Mouse (Mus musculus) liver, adult 2 months (tissue): ENCODE measurements at regions not wholly inside any gene's neighbourhood (a gene's known extent, or its start where the extent isn't known, plus 50 kb on each side); places are given as distances from the start of the nearest gene placed in this dataset.

Experiments
- DNase-seq: peaks from one replicate; pipeline ENCODE4 v3.0.0-alpha.2; 2011; ENCODE audit warnings: low read depth, low spot score; ENCODE audit errors: extremely low read depth
- H3K27ac ChIP-seq: fragments of 200-500 bp; replicated peaks from 2 replicates; pipeline ENCODE4 v1.5.1; 2012; ENCODE audit warnings: low read depth, mild to moderate bottlenecking, control low read depth, inconsistent platforms, low read length; ENCODE audit not compliant: insufficient read depth
- H3K27me3 ChIP-seq: fragments of 200-500 bp; 2 replicates; pipeline ENCODE4 v1.6.1; 2012; ENCODE audit warnings: mild to moderate bottlenecking, moderate library complexity, low read length, inconsistent platforms; ENCODE audit not compliant: control insufficient read depth, insufficient read depth
- H3K36me3 ChIP-seq: fragments of 200-500 bp; 2 replicates; pipeline ENCODE4 v1.6.1; 2012; ENCODE audit warnings: low read length, inconsistent platforms; ENCODE audit not compliant: control insufficient read depth, insufficient read depth
- H3K4me1 ChIP-seq: fragments of 200-500 bp; 2 replicates; pipeline ENCODE4 v1.6.1; 2011; ENCODE audit warnings: low read length; ENCODE audit not compliant: control insufficient read depth, insufficient read depth
- H3K4me3 ChIP-seq: fragments of 200-500 bp; 2 replicates; pipeline ENCODE4 v1.5.1; 2011; ENCODE audit warnings: low read depth, mild to moderate bottlenecking, control low read depth, low read length, moderate library complexity; ENCODE audit not compliant: insufficient read depth
- H3K79me2 ChIP-seq: fragments of 200-500 bp; 2 replicates; pipeline ENCODE4 v1.6.1; 2012; ENCODE audit warnings: inconsistent platforms, mild to moderate bottlenecking, low read length, moderate library complexity; ENCODE audit not compliant: control insufficient read depth, insufficient read depth
- H3K9ac ChIP-seq: fragments of 200-500 bp; 2 replicates; pipeline ENCODE4 v1.6.1; 2012; ENCODE audit warnings: low read depth, mild to moderate bottlenecking, control low read depth, inconsistent platforms, low read length
- CTCF ChIP-seq: fragments of 200-500 bp; IDR thresholded peaks from 2 replicates; pipeline ENCODE4 v1.5.1; 2011; ENCODE audit warnings: low read depth, low read length, control low read depth
- POLR2A ChIP-seq: fragments of 200-500 bp; IDR thresholded peaks from 2 replicates; pipeline ENCODE4 v1.6.1; 2011; ENCODE audit warnings: low read length, control low read depth; ENCODE audit not compliant: insufficient read depth; ENCODE audit errors: extremely low read depth
- WGBS: fragments of 180-500 bp; shearing (Covaris S2); methylation state at CpG from one replicate; pipeline ENCODE4 v1.1.7; 2018; 5-methylcytosine and 5-hydroxymethylcytosine counted together

DNA sequence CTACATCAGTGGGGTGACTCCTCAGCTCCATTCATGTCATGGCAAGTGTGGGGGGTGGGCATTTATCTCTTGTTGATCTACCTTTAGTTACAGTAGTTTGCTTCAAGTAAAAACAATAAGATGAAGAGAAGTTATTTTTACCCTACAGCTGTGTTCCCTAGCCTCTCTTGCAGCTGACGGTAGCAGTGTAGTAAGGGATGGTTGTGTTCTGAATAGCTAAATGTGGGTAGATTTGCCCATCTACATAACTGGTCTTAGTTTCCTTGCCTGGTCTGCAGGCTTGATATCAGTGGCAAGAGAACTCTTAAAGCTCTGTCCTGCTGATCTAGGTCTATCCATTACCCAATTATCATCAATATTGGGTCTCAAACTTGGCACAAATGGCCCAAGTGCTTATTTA, 152.7 kb upstream of the Cpeb2 start:
- no peak overlapping the region for H3K27ac ChIP-seq
- DNase-seq, result no peak
- no peaks in the 10 kb centered on the region for H3K36me3 ChIP-seq
- WGBS, result 89% methylated on average over 1 of the region's 1 CpGs
- no peak overlapping the region for H3K4me3 ChIP-seq
- no peaks in the 10 kb centered on the region for H3K4me1 ChIP-seq
- H3K27me3 ChIP-seq, result no peaks in the 10 kb centered on the region
- TF ChIP-seq CTCF (no peak), POLR2A (no peak)
- H3K9ac ChIP-seq, result no peak overlapping the region
- H3K79me2 ChIP-seq, result no peaks in the 10 kb centered on the region

DNA sequence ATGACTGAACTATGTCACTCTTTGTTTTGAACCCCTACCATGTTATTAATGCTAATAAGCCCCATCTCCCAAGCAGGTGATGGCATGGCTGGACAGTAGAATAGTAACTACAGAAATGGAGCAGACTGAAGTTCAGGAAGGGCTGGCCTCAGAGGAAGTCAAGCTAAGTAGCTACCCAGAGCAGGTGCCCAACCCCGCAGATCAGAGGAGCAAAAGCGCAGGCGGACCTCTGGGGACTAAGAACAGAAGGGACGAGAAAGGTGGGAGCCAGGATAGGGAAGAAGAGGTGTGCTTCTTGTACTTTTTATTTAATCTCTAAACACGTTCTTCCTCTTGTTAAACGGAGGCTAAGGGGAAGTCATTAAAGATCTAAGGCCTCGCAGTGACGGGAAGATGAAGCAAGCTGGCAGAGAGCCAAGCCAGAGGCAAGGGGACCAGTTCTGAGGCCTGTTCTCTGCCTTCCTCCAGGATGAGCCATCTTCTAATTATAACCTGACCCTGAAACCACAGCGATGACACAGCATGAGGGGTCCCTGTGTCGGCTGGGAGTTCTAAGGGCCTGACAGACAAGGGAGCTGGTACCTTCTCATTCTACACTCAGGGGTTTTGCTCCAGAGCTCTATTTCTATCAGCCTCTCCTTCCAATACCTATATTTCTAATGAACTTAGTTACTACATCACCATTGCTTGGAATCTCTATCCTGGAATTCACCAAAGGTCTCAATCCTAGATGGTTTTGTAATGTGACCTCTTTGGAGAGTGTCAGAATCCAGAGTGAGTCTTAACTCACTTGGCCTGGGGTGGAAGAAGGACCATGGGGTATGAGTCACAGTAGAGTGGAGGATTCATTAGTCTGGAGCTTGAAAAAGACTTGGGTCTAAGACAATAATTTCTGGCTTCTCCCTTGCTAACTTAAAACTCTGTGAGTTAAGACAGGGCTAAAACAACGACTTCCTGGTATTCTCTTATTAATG, 151.1 kb upstream of the Cpeb2 start:
- TF ChIP-seq POLR2A, result no peak
- no peak for TF ChIP-seq CTCF
- DNase-seq, result no peak
- no peak overlapping the region for H3K9ac ChIP-seq
- no peak overlapping the region for H3K4me3 ChIP-seq
- H3K36me3 ChIP-seq, result no peaks in the 10 kb centered on the region
- WGBS, result 78% methylated on average over 11 of the region's 11 CpGs
- no peak overlapping the region for H3K27ac ChIP-seq
- H3K4me1 ChIP-seq, result no peaks in the 10 kb centered on the region
- no peaks in the 10 kb centered on the region for H3K79me2 ChIP-seq
- no peaks in the 10 kb centered on the region for H3K27me3 ChIP-seq

DNA sequence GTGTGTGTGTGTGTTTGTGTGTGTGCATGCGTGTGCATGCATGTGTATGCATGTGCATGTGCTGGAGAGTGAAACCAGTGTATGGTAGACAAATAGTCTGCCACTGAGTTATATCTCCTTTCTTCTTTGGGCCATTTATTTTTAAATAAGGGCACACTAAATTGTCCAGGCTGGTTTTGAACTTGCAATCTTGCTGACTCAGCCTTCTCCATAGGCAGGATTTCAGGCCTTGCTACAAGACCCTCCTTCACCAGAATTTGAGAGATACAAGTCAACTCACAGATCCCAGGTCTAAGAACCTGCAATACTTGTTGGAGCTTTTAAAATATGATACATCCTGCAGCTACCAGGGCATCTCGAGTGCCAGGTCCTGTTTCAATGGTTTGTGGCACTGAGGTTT, 145.9 kb upstream of the Cpeb2 start:
- no peaks in the 10 kb centered on the region for H3K36me3 ChIP-seq
- TF ChIP-seq POLR2A, result no peak
- no peak for TF ChIP-seq CTCF
- H3K9ac ChIP-seq, result no peak overlapping the region
- no peaks in the 10 kb centered on the region for H3K79me2 ChIP-seq
- no peak overlapping the region for H3K27ac ChIP-seq
- H3K4me1 ChIP-seq, result no peaks in the 10 kb centered on the region
- DNase-seq, result no peak
- WGBS, result 94% methylated on average over 2 of the region's 2 CpGs
- H3K4me3 ChIP-seq, result no peak overlapping the region
- no peaks in the 10 kb centered on the region for H3K27me3 ChIP-seq

- 83% methylated on average over 8 of the region's 8 CpGs for WGBS
- H3K9ac ChIP-seq, result no peak overlapping the region
Observed at GRCm38 (mm10) chr5:43087907-43088387, 145.0 kb upstream of the Cpeb2 start.

GRCm38 (mm10) chr5:43088650-43089397, 144.1 kb upstream of the Cpeb2 start:
- WGBS, result 91% methylated on average over 12 of the region's 12 CpGs
- H3K27me3 ChIP-seq, result no peaks in the 10 kb centered on the region
- H3K36me3 ChIP-seq, result no peaks in the 10 kb centered on the region
- H3K27ac ChIP-seq, result no peak overlapping the region
- no peak overlapping the region for H3K4me3 ChIP-seq
- no peak overlapping the region for H3K9ac ChIP-seq
- TF ChIP-seq POLR2A (no peak), CTCF (no peak)
- H3K79me2 ChIP-seq, result no peaks in the 10 kb centered on the region
- peaks cover 3% of the 10 kb centered on the region for H3K4me1 ChIP-seq
- DNase-seq, result no peak

More at GRCm38 (mm10) chr5:43087907-43088387, 145.0 kb upstream of the Cpeb2 start:
- Histone ChIP-seq H3K27me3 (no peaks in the 10 kb centered on the region), H3K36me3 (no peaks in the 10 kb centered on the region), H3K79me2 (no peaks in the 10 kb centered on the region), H3K27ac (no peak overlapping the region), H3K4me3 (no peak overlapping the region), H3K4me1 (no peaks in the 10 kb centered on the region)
- DNase-seq, result no peak
- TF ChIP-seq CTCF (no peak), POLR2A (no peak)
